Mouse (Mus musculus) left cerebral cortex, postnatal 4 days (tissue): ENCODE data around the gene Irf1. TPM values are rescaled to one million over a fixed set of nuclear protein-coding genes. Genes with fewer than 3 reads are reported as not detected.

Experiments
- DNase-seq: peaks from one replicate; pipeline ENCODE4 v3.0.0-alpha.2; 2022
- intact Hi-C: fragments of 180-260 bp; cut with DNase I; formaldehyde crosslinking; loops from one replicate; pipeline ENCODE4 v1.15.1; 2025
- total RNA-seq, 2 experiments: library from RNA; stranded (reverse); gene quantifications; 2 replicates each; pipeline ENCODE4 v1.2.3; 2021

Gene Irf1
- total RNA-seq, 2 experiments from 2014 or later = 2.9 to 4.2 TPM

GRCm38 (mm10) chr11:53781201-53781775 is 11.5 kb downstream of the Irf1 start:
- intact Hi-C loops = no loop called here
- no peak for DNase-seq

GRCm38 (mm10) chr11:53781964-53782363 is 12.2 kb downstream of the Irf1 start:
- no peak for DNase-seq
- intact Hi-C loops = no loop called here

GRCm38 (mm10) chr11:53783288-53783687 is 13.5 kb downstream of the Irf1 start:
- intact Hi-C loops = no loop called here

GRCm38 (mm10) chr11:53785311-53785936 is 15.6 kb downstream of the Irf1 start:
- intact Hi-C loops = no loop called here
- no peak for DNase-seq

More at GRCm38 (mm10) chr11:53783288-53783687, 13.5 kb downstream of the Irf1 start:
- DNase-seq = no peak

GRCm38 (mm10) chr11:53786058-53787031 is 16.5 kb downstream of the Irf1 start:
- no peak for DNase-seq
- intact Hi-C loops = no loop called here

GRCm38 (mm10) chr11:53788196-53788595 is 18.4 kb downstream of the Irf1 start:
- intact Hi-C loops = no loop called here
- no peak for DNase-seq

GRCm38 (mm10) chr11:53789277-53789676 is 19.5 kb downstream of the Irf1 start:
- intact Hi-C loops = no loop called here
- DNase-seq = no peak

- intact Hi-C loops = no loop called here
- DNase-seq = peak; percentile 59
Measured at GRCm38 (mm10) chr11:53792986-53793385, 23.2 kb downstream of the Irf1 start.

- no peak for DNase-seq
- intact Hi-C loops = no loop called here
Measured at GRCm38 (mm10) chr11:53794015-53794414, 24.2 kb downstream of the Irf1 start.

- DNase-seq = no peak
- intact Hi-C loops = no loop called here
Measured at GRCm38 (mm10) chr11:53794671-53795557, 25.1 kb downstream of the Irf1 start.

GRCm38 (mm10) chr11:53795813-53796212 is 26.0 kb downstream of the Irf1 start:
- DNase-seq = no peak
- intact Hi-C loops = no loop called here

- intact Hi-C loops = no loop called here
- DNase-seq = no peak
Measured at GRCm38 (mm10) chr11:53796409-53797151, 26.8 kb downstream of the Irf1 start.

- intact Hi-C loops = no loop called here
Measured at GRCm38 (mm10) chr11:53797386-53797920, 27.6 kb downstream of the Irf1 start.

GRCm38 (mm10) chr11:53798041-53798711 is 28.4 kb downstream of the Irf1 start:
- intact Hi-C loops = no loop called here
- peak; percentile 48 for DNase-seq

More at GRCm38 (mm10) chr11:53797386-53797920, 27.6 kb downstream of the Irf1 start:
- DNase-seq = no peak

- intact Hi-C loops = no loop called here
Measured at GRCm38 (mm10) chr11:53800036-53800435, 30.2 kb downstream of the Irf1 start.

GRCm38 (mm10) chr11:53800975-53801374 is 31.2 kb downstream of the Irf1 start:
- DNase-seq = no peak
- intact Hi-C loops = no loop called here

More at GRCm38 (mm10) chr11:53800036-53800435, 30.2 kb downstream of the Irf1 start:
- no peak for DNase-seq

- DNase-seq = no peak
- intact Hi-C loops = no loop called here
Measured at GRCm38 (mm10) chr11:53803093-53803492, 33.3 kb downstream of the Irf1 start.

GRCm38 (mm10) chr11:53803494-53803893 is 33.7 kb downstream of the Irf1 start:
- DNase-seq = no peak
- intact Hi-C loops = no loop called here
